Mouse (Mus musculus) midbrain, postnatal 0 days (tissue): ENCODE data around the gene Gm21954. TPM values are rescaled to one million over a fixed set of nuclear protein-coding genes. Genes with fewer than 3 reads are reported as not detected.

Source experiments
- ATAC-seq: fragments of 200-750 bp; cut with Nextera tagmentation; 2 replicates; pipeline ENCODE4 v1.8.0; 2017; ENCODE audit warnings: moderate number of reproducible peaks, mild to moderate bottlenecking, moderate TSS enrichment, moderate library complexity; ENCODE audit not compliant: low FRiP score
- DNase-seq: peaks from one replicate; pipeline ENCODE4 v3.0.0-alpha.2; 2015; ENCODE audit warnings: low spot score
- H3K27ac ChIP-seq: fragments of 300-500 bp; sonication (generic); 2 replicates; pipeline ENCODE4 v1.5.1; 2014; ENCODE audit warnings: low read depth, mild to moderate bottlenecking, low read length, mixed read lengths
- H3K27me3 ChIP-seq: fragments of 300-500 bp; sonication (generic); 2 replicates; pipeline ENCODE4 v1.6.1; 2014; ENCODE audit warnings: low read length, control low read depth, mixed read lengths; ENCODE audit not compliant: insufficient read depth
- H3K36me3 ChIP-seq: fragments of 300-500 bp; sonication (generic); 2 replicates; pipeline ENCODE4 v1.6.1; 2014; ENCODE audit warnings: low read length, control low read depth, mixed read lengths; ENCODE audit not compliant: insufficient read depth
- H3K4me1 ChIP-seq: fragments of 300-500 bp; sonication (generic); 2 replicates; pipeline ENCODE4 v1.6.1; 2014; ENCODE audit warnings: mild to moderate bottlenecking, control low read depth, antibody characterized with exemption, low read length, mixed read lengths; ENCODE audit not compliant: insufficient read depth
- H3K4me2 ChIP-seq: fragments of 300-500 bp; sonication (generic); 2 replicates; pipeline ENCODE4 v1.6.1; 2014; ENCODE audit warnings: low read depth, mild to moderate bottlenecking, low read length, mixed read lengths; ENCODE audit not compliant: poor library complexity, severe bottlenecking
- H3K4me3 ChIP-seq: fragments of 300-500 bp; sonication (generic); 2 replicates; pipeline ENCODE4 v1.5.1; 2014; ENCODE audit warnings: low read depth, mild to moderate bottlenecking, low read length, moderate library complexity
- H3K9ac ChIP-seq: fragments of 300-500 bp; sonication (generic); replicated peaks from 2 replicates; pipeline ENCODE4 v1.6.1; 2014; ENCODE audit warnings: mild to moderate bottlenecking, low read length, moderate library complexity, mixed read lengths; ENCODE audit not compliant: poor library complexity, severe bottlenecking
- H3K9me3 ChIP-seq: fragments of 300-500 bp; sonication (generic); 2 replicates; pipeline ENCODE4 v1.6.1; 2016; ENCODE audit warnings: low read length, control low read depth
- CTCF ChIP-seq: IDR thresholded peaks from 2 replicates; pipeline ENCODE4 v1.5.1; 2016; ENCODE audit warnings: antibody characterized with exemption, mild to moderate bottlenecking
- WGBS: fragments of 180-500 bp; shearing (Covaris S2); extraction: QIAGEN DNeasy Blood & Tissue Kit; methylation state at CpG from one replicate; pipeline ENCODE4 v1.1.7; 2014; 5-methylcytosine and 5-hydroxymethylcytosine counted together
- polyA plus RNA-seq: library from polyadenylated mRNA; unstranded; fragments of >200 nt; fragmentation: Nextera tagmentation; extraction: Ambion mirVana; gene quantifications from 2 replicates; pipeline ENCODE4 v1.2.1, GENCODE M21; 2015
- total RNA-seq: library from RNA; depleted of rRNA; stranded (reverse); fragments of >200 nt; gene quantifications from 2 replicates; pipeline ENCODE4 v1.2.3, GENCODE M21; 2014

The Gm21954 gene
- total and polyA plus RNA-seq, 2 experiments from 2014 or later: not detected

DNA sequence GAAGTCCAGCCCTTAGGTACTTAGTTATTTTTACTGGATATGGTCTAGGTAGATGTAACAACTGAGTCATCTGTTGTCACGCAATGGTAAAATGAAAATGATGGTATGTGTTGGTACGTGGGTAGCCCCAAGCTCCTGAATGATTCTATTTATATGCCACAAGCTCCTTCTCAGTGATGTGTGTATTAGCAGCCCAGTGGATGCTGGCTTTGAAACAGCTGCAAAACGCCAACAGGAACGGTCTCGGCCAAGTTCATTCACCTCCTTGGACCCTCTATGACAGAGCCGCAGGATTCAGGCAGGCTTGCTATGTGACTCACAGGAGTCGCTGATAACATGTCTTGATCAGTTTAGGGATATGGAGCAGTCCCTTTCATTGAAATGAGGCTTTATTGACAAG, 38.2 kb upstream of the Gm21954 start:
- DNase-seq (no peak), ATAC-seq (no peak)
- Histone ChIP-seq H3K4me3 (no peak overlapping the region), H3K9ac (no peak overlapping the region), H3K9me3 (no peaks in the 10 kb centered on the region), H3K27ac (no peak overlapping the region), H3K4me1 (no peaks in the 10 kb centered on the region), H3K27me3 (no peaks in the 10 kb centered on the region), H3K4me2 (no peak overlapping the region), H3K36me3 (peaks cover 40% of the 10 kb centered on the region)
- no peak for TF ChIP-seq CTCF
- 88% methylated on average over 7 of the region's 7 CpGs for WGBS

- 60% methylated on average over 7 of the region's 7 CpGs for WGBS
- Histone ChIP-seq H3K27ac (no peak overlapping the region), H3K4me2 (no peak overlapping the region), H3K9ac (no peak overlapping the region), H3K4me1 (no peaks in the 10 kb centered on the region), H3K9me3 (no peaks in the 10 kb centered on the region), H3K36me3 (peaks cover 33% of the 10 kb centered on the region), H3K27me3 (no peaks in the 10 kb centered on the region), H3K4me3 (no peak overlapping the region)
- TF ChIP-seq CTCF: no peak
- DNase-seq (no peak), ATAC-seq (no peak)
Observed at GRCm38 (mm10) chr3:55499298-55499697, 27.3 kb upstream of the Gm21954 start.

DNA sequence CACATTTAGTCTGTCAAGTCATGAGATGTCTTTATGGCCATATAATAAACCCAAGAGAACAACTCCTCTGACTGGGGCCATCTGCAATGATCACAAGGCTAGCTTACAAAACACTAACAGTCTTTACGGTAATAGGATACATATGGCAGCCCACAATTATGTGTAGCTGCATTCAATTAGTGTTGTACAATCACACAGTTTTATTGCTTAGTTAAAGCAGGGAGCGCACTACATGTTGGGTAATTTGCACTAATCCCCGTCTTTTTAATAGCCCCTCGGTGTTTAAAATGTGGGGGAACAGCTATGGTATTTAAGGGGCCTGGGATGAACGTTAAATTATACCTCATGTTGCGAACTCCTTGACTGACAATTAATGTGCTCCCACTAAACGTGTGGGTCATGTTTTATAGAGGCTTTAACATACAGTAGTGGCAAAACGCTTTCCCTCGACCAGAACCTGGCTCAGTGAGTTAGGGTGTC, 24.5 kb upstream of the Gm21954 start:
- Histone ChIP-seq H3K4me3 (no peak overlapping the region), H3K27ac (no peak overlapping the region), H3K4me2 (no peak overlapping the region), H3K27me3 (no peaks in the 10 kb centered on the region), H3K9me3 (no peaks in the 10 kb centered on the region), H3K36me3 (peaks cover 19% of the 10 kb centered on the region), H3K4me1 (no peaks in the 10 kb centered on the region), H3K9ac (no peak overlapping the region)
- DNase-seq: no peak
- ATAC-seq: no peak
- no peak for TF ChIP-seq CTCF
- WGBS: 78% methylated on average over 9 of the region's 9 CpGs

DNA sequence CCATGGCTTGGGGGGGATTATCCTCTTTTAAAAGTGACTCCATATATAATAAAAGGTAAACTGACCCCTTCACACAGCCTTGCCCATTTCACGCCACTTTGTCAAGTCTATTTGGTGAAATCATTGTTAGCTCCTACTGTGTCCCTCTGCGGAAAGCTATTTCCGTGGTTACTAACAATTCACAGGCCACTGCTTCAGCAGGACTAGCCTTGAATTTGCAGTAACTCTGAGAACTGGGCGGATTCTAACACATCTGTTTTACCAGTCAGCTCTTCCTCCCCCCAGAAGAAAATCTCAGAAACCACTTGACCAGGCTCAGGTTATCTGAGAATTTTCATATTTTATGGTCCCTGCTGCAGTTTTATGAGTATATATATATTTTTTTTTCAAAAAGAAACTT, 23.9 kb upstream of the Gm21954 start:
- no peak overlapping the region for H3K4me3 ChIP-seq
- no peak for DNase-seq
- H3K27ac ChIP-seq: no peak overlapping the region
- no peak overlapping the region for H3K9ac ChIP-seq
- no peaks in the 10 kb centered on the region for H3K27me3 ChIP-seq
- H3K4me1 ChIP-seq: no peaks in the 10 kb centered on the region
- H3K9me3 ChIP-seq: no peaks in the 10 kb centered on the region
- peaks cover 18% of the 10 kb centered on the region for H3K36me3 ChIP-seq
- TF ChIP-seq CTCF: no peak
- ATAC-seq: no peak
- WGBS: 33% methylated on average over 4 of the region's 4 CpGs
- no peak overlapping the region for H3K4me2 ChIP-seq

DNA sequence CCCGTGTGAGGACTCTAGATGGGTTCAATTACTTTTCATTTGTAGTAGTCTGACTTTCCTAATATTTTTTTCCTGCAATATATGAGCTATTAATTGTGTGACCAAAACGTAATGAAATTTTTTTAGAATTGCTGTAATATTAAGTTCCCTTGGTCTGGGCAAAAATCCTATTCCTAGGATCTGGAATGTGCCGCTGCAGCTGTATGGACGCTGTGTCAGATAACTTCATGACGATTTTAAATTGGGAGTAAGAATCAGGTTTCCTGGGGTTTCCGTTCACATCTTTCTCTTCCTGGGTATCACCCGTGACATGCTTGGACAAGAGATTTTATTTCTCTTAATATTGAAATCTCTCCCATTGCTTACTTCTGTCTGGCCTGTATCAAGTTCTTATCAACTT, 23.2 kb upstream of the Gm21954 start:
- no peak overlapping the region for H3K4me2 ChIP-seq
- H3K27ac ChIP-seq: no peak overlapping the region
- H3K9ac ChIP-seq: no peak overlapping the region
- ATAC-seq (no peak), DNase-seq (no peak)
- no peak for TF ChIP-seq CTCF
- peaks cover 20% of the 10 kb centered on the region; the same call in 1 of the 2 replicates for H3K36me3 ChIP-seq
- H3K4me1 ChIP-seq: no peaks in the 10 kb centered on the region
- 69% methylated on average over 7 of the region's 7 CpGs for WGBS
- H3K4me3 ChIP-seq: no peak overlapping the region
- H3K9me3 ChIP-seq: no peaks in the 10 kb centered on the region
- H3K27me3 ChIP-seq: no peaks in the 10 kb centered on the region

DNA sequence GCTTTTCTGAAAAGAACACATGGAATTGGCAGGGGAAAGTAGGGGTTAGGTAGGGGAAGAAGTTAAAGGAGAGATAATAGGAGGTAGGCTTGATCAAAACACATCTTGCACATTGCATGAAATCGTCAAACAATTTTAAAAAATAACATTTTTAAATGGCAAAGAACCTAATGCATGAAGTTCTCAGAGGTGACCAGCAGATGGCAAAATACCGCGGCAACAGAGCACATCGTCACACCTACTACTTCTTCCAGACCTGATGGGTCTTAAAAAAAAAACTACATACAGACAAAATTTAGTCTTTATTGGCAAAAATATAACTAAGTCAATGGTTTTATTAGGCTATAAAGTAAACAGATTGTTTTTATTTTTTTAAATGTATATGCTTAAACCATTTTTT, 22.3 kb upstream of the Gm21954 start:
- 39% methylated on average over 4 of the region's 4 CpGs for WGBS
- Histone ChIP-seq H3K4me3 (no peak overlapping the region), H3K27ac (no peak overlapping the region), H3K9ac (no peak overlapping the region), H3K4me1 (no peaks in the 10 kb centered on the region), H3K27me3 (no peaks in the 10 kb centered on the region), H3K4me2 (no peak overlapping the region), H3K36me3 (peaks cover 21% of the 10 kb centered on the region; the same call in 1 of the 2 replicates), H3K9me3 (no peaks in the 10 kb centered on the region)
- ATAC-seq (no peak), DNase-seq (peak; percentile 49)
- TF ChIP-seq CTCF: peak; percentile 73
